Mouse (Mus musculus) spleen, postnatal 10 days (tissue): ENCODE results near the gene Ndufa12.

Experiments
- DNase-seq, 2 experiments: peaks; one replicate each; pipeline ENCODE4 v3.0.0; 2021 to 2022; ENCODE audit warnings: low spot score in 2 of 2

Ndufa12 gene

GRCm38 (mm10) chr10:94230172-94230981 is 31.9 kb downstream of the Ndufa12 start:
- DNase-seq = no peak

GRCm38 (mm10) chr10:94231025-94231424 is 32.5 kb downstream of the Ndufa12 start:
- DNase-seq = no peak

GRCm38 (mm10) chr10:94235200-94235599 is 36.7 kb downstream of the Ndufa12 start:
- no peak for DNase-seq

GRCm38 (mm10) chr10:94241346-94241745 is 42.8 kb downstream of the Ndufa12 start:
- DNase-seq = no peak

- no peak for DNase-seq
These were observed 49.3 kb downstream of the Ndufa12 start for GRCm38 (mm10) chr10:94247748-94248349.

- DNase-seq = peak in 1 of 2 experiments; percentile 43
These were observed 51.3 kb downstream of the Ndufa12 start for GRCm38 (mm10) chr10:94249575-94250456.

- no peak for DNase-seq
These were observed 54.8 kb downstream of the Ndufa12 start for GRCm38 (mm10) chr10:94253260-94253807.

GRCm38 (mm10) chr10:94254766-94255165 is 56.2 kb downstream of the Ndufa12 start:
- no peak for DNase-seq

- no peak for DNase-seq
These were observed 57.2 kb downstream of the Ndufa12 start for GRCm38 (mm10) chr10:94255744-94256143.

- DNase-seq = no peak
These were observed 58.0 kb downstream of the Ndufa12 start for GRCm38 (mm10) chr10:94256518-94256917.

GRCm38 (mm10) chr10:94260544-94260943 is 62.0 kb downstream of the Ndufa12 start:
- DNase-seq = no peak

GRCm38 (mm10) chr10:94262646-94263045 is 64.1 kb downstream of the Ndufa12 start:
- no peak for DNase-seq

- no peak for DNase-seq
These were observed 64.7 kb downstream of the Ndufa12 start for GRCm38 (mm10) chr10:94263211-94263610.

GRCm38 (mm10) chr10:94265656-94266542 is 67.4 kb downstream of the Ndufa12 start:
- no peak for DNase-seq
